Mouse (Mus musculus): ENCODE data around the gene Sobp.

Sobp gene

DNA sequence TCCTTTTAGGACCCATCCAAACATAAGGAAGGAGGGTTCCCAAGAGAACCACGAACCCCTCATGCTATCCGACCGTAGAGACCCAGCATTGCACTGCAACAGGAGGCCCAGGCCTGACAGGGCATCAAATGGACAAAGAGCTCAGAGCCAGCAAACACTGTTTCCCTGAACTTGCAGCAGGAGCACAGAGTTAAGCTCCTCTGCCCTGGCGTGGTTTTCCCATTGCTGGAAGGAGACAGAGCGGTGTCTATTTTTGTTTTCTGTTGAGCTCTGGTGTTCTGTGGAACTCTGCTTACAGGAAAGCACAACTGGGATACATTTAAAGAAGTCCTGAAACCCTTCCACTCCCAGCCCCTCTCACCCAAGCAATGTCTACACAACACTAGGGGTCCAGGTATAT is 15.0 kb downstream of the Sobp start:
- in situ Hi-C loops (cut with MboI, MseI), result no loop called here

DNA sequence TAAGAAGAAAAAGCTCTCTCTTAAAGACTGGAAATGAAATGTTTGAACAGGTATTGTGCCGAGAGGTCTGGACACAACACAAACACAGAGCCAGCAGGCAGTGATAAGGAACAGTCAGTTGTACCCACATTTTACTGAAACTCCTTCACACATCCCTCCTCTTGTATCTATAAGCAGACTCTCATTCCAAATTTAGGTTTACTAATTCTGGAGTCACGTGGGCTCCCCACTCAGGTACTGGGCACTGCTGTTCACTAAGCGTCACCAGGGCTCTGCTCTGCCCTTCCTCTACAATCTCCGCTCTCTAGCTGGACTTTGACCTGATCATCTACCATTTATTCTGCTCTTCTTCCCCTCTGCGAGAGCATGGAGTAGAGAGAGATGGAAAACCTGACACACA is 15.4 kb downstream of the Sobp start:
- in situ Hi-C loops (cut with MboI, MseI), result no loop called here

- in situ Hi-C loops (cut with MboI, MseI), result no loop called here
Observed at GRCm38 (mm10) chr10:43155046-43155560, 19.2 kb downstream of the Sobp start.

DNA sequence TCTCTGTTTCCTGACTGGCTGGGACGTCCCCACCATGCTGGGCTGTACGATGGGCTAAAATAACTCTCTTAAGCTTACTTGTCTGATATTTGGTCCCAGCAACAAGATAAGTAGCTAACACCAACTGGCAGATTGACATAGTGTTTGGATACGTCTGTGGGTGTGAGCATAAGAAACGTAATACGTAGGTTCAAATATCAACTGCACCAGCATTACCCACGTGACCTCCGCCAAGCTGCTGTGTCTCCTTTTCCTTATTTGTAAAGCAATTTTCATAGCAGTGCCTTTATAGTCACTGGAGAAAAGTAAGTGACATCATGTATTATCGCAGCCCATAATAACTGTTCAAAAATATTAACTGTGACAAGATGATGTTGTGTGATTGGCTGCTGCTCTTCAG is 21.7 kb downstream of the Sobp start:
- in situ Hi-C loops (cut with MboI, MseI), result no loop called here

DNA sequence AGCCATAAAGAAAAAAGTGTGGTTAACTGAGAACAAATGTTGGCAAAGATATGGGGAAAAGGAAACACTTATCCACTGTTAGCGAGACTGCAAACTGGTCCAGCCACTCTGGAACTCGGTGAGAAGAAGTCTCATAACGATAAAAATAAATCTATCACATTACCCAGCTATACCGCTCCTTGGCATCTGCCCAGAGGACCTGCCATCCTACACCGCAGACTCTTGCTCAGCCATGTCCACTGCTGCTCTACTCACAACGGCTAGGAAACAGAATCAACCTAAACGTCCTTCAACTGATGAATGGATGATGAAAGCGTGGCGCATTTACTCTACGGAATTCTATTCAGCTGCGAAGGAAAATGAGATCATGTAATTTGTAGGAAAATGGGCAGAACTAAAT is 25.9 kb downstream of the Sobp start:
- in situ Hi-C loops (cut with MboI, MseI), result no loop called here

- in situ Hi-C loops (cut with MboI, MseI), result no loop called here
Observed at GRCm38 (mm10) chr10:43143173-43143572, 31.2 kb downstream of the Sobp start.

DNA sequence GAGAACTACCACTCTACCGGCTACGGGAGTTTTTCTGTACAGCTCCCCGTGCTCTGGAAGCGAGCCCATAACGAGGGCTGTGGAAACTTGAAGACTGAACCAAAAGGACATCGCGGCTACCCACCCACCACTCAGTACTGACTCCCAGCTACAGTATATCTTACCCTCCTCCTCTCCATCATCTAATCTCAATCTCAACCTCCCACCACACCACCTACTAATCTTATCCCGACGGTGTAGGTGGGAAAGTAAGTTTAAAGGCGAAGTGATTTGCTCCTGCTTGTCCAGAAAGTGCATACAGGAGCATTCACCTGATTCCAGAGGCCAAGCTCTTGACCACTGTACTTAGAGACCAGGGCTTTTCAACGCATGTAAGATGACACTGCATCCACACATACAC is 40.3 kb downstream of the Sobp start:
- in situ Hi-C loops (cut with MboI, MseI), result no loop called here

DNA sequence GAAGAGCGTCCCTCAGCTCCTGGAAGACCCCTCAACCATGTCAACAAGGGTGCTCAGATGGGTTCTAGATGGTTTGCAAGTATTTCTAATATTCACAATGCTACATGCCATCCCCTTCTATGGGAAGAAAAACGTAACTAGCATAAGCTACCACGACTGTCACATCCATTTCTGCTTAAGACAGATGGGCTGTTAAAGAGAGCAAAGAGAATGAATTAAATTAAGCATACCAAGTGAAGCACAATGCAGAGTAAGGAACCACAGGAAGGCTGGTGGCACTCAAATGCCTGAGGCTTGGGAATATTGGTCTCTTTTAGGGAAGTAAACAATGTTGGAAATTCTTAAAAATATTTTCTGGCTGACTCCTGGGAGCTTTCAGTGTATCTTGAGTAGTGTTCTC is 45.6 kb downstream of the Sobp start:
- in situ Hi-C loops (cut with MboI, MseI), result no loop called here

DNA sequence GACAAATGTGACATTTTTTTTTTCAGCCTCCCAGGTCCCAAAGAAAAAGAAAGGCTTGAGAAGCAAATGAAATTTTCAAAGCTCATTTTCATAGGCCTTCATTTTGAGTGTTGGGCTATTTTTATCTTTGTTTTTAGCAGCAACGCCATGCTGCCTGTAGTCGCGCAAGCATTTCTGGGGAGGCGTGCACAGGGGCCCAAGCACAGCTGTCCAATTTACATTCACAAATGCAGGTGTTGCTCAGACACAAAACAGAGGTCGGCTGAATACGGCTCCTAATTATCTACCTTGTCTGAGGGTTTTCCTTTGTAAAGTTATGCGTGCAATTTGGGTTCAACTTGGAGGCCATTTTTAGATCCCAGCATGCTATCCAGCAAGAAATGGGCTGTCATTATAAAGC is 49.8 kb downstream of the Sobp start:
- in situ Hi-C loops (cut with MboI, MseI), result no loop called here

DNA sequence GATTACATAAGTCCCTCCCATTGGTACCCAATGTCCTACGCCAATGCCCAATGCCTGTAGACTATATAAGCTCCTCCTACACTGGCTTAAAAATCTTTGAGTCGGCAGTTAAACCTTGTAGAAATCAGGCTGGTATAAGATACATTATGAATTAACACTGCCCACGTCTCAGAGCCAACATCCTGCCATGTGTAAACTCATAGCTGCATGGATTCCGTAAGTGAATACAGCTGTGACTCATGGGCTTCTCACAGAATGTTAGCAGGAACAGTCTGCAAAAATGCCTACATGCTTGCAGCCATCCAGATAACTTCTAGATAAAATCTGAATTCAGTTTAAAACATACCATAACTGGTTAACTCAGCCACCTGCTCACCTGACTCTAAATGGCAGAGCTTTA is 50.2 kb downstream of the Sobp start:
- in situ Hi-C loops (cut with MboI, MseI), result no loop called here

DNA sequence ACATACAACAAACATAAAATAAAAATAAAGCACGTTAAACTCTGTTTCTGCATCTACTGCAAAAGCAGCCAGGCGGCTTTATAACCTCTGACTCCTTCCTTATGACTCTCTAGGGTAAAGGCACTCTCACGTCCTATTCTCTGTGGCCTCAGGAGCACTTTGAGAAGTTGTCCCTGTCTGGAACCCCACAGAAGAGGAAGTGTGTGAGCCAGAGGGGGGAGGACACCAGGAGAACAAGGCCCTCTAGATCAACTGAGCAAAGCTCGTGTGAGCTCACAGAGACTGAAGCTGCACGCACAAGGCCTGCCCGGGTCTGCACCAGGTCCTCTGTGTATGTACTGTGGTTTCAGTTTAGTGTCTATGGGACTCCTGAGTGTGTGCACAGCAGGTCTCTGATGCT is 50.9 kb downstream of the Sobp start:
- in situ Hi-C loops (cut with MboI, MseI), result no loop called here

- in situ Hi-C loops (cut with MboI, MseI), result no loop called here
Observed at GRCm38 (mm10) chr10:43120688-43121450, 53.5 kb downstream of the Sobp start.

DNA sequence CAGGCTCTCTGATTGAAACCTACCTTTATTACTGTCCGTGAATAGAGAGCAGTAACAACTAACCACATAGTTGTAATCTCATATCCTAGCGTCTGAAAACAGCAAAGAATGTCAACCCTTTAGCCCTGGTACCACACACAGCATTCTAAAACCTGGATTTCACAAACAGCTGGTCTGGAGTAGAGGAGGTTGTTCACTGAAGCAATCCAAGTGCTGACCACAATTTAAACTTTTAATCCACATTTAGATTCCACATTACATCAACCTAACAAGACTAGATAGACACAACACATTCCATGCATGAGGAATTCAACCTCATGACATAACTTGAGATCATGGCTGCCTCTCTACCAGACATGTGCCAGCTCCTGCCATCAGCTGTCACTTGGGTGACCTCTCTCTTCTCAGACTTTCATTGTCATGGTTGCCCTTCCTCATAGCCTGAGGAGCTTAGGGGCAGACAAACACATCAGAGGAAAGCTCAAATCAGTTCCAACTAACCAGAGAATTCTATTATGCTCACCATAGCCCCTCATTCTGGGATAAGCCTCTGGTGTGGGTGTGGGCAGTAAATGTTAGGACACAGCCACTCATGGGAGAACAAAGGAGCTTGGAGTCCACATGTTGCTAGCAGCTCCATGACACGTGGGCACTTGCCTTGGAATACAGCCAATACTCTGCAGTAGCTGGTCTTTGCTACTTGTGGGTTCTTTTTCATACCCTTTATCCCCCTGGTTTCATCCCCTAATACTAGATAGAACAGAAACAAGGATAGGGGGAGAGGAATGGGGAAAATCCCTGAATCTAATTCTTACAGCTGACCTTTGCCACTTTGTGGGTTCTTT is 58.0 kb downstream of the Sobp start:
- in situ Hi-C loops (cut with MboI, MseI), result no loop called here

- in situ Hi-C loops (cut with MboI, MseI), result no loop called here
Observed at GRCm38 (mm10) chr10:43112296-43112695, 62.0 kb downstream of the Sobp start.

DNA sequence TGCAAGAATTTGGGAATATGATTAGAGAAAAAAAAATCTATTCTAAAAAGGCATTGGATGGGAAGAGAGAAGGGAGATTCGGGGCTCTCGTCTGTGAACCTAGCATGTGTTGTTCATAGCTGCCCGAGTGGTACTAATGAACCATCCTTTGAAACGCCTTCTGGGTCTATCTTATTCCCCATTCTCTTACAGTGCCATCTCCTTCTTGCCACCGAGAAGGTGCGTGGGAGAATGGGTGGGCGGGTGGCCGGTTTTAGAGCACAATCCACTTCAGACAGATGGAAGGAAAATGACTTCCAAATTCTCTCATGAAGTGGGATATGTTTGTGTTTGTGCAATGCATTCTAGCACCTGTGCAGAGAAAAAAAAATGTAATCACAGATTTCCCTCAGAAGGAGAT is 67.7 kb downstream of the Sobp start:
- in situ Hi-C loops (cut with MboI, MseI), result no loop called here

DNA sequence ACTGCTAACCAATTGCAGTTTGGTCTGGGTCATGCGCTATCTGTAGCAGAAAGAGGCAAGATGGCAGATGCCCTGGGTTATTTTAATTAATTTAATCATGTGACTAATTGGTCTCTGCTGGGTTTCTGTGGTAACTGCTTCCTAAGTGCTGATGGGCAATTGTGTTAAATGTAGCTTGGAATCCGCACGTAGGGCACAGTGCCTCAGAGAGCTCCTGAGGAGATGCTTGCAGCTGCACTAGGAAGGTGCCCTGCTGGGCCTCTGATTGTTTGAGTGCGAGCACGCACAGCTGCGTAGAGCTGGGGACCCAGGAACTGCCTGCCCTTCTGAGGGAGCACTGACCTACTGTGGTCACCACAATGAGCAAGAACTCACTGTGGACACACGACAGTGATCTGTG is 68.1 kb downstream of the Sobp start:
- in situ Hi-C loops (cut with MboI, MseI), result no loop called here

- in situ Hi-C loops (cut with MboI, MseI), result no loop called here
Observed at GRCm38 (mm10) chr10:43100513-43100912, 73.8 kb downstream of the Sobp start.

DNA sequence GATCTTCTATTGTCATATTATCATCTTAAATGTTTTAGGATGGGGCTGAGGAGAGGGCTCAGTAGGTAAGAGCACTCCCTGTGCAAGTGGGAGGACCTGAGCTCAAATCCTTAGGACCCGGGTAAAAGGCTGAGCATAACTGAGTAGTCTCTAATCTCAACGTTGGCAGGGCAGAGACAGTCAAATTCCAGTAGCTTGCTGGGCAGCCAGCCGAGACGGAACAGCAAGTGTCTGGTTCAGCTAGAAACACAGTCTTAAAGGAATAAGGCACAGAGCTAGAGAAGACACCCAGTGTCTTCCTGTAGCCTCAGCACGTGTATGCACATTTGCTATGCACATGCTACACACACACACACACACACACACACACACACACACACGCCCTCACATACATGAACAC is 75.1 kb downstream of the Sobp start:
- in situ Hi-C loops (cut with MboI, MseI), result no loop called here

DNA sequence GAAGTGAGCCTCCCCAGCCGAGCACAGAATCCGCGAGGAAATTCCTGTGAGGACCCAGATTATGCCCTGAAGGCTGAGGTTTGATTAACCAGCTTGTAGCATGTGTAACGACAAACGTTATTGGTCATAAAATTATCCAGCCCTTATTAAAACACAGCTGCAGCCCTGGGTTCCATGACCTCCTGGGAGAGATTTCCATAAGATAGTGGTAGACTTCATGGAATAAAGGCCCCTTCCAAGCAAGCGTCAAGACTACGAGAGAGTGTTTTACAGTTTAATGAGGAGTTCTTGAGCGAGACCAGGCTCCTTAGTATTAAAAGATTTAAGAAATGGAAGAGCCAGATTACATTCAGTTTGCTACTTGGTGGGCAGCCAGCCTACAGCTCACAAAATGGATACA is 76.6 kb downstream of the Sobp start:
- in situ Hi-C loops (cut with MboI, MseI), result no loop called here

DNA sequence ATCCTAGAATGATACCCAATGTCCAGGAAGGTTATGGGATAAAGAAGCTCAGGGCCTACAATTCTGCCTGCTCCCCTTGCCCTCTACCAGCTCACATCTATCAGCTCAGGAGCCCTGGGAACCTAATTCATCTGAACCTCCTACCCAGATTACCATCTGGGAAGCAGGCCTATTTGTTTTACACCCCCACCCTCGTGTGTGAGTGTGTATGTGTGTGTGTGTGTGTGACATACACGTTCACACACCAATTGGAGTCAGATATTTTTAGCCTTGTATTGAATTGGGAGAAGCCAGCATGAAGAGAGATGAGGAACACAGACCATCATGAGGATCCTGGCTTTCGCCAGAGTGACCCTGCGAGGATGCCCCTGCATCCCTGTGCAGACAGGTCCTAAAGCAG is 77.7 kb downstream of the Sobp start:
- in situ Hi-C loops (cut with MboI, MseI), result no loop called here

DNA sequence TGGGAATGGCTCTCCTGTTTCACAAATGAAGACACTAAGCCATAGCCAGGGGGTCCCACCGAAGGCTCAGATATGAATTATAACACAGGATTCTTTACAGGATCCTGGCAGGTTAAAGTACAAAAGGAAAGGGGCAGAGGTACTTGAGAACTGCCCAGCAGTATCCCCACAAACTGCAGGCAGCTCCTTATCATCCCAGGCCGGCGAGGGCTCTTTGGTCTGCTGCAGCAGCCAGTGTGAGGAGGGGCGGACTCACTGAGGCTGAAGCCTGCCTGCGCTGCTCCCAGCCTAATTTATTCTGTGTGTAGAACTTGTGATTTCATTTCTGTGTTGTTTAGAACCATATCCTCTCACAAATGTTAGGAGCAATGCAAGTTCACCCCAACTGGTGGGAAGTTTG is 79.8 kb downstream of the Sobp start:
- in situ Hi-C loops (cut with MboI, MseI), result no loop called here

DNA sequence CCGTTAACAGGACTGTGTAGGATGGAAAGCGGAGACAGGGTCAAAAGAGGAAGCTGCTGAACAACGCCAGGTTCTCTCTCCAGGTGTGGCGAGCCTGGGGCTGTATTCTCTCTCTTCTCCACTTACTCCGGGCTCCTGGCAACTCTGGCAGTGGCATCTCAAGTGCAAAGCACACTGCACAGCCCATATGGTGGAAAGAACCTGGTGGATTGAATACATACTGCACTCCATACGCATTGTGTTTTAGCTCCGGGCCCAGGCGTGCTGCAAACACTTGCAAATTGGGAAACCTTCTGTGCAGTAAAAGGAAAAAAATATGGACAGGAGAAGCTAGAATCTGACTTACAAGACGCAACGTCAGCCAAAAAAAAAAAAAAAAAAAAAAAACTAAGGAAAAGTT is 80.9 kb downstream of the Sobp start:
- in situ Hi-C loops (cut with MboI, MseI), result no loop called here

DNA sequence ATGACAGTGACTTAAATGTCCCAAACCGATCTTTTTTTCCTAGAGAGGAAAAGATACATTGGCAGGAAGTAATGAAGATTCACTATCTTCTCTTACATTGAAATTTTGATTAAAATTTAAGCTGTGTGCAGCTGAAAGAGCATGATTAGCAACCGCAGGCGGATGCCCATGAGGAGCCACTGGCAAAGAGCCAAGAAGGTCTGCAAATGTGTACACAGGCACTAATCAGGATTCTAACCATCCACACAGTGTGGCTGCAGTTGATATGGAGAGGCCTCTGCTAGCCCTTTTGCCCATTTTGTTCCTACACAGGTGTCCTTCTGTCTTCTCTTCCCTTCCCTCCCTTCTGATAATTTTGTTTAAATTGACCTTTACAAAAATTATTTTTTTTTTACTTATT is 84.3 kb downstream of the Sobp start:
- in situ Hi-C loops (cut with MboI, MseI), result no loop called here
